Mouse (Mus musculus): ENCODE data around the gene Muc2.

DNA sequence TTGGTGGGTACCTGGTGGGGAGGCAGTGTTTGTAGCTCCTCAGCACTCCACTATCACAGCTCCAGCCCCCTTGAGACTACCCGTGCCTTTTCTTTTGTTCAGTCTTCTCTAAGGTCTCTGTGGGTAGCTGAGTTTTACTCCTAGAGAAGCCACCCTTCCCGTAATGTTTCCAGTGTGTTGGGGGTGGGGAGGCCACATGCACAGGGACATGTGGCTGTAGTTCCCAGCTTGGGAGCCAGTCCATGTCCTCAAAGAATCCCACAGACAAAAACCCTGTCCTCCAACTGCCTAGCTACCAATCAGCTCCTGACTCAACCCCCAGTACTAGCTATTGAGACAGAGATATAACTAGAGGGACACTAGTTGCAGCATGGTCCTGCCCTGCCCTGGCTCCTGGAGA, 43.1 kb upstream of the Muc2 start:
- TF ChIP-seq POLR2A (IDR thresholded peaks at IDR 0.05; ENCODE audit: low read depth, low read length) (no peak), CTCF (IDR thresholded peaks at IDR 0.05; ENCODE audit: borderline replicate concordance, insufficient read depth, low read length) (no peak)
